Mouse (Mus musculus): ENCODE data around the gene Arid3a. TPM values are rescaled to one million over a fixed set of nuclear protein-coding genes. Genes with fewer than 3 reads are reported as not detected.
A peak's percentile ranks its signal among the peaks of the same experiment; 100 is the strongest.

Arid3a gene
- total RNA-seq, 4 experiments from 2014 or later = 1.2 to 1.7 (median 1.3) TPM

- no peak for DNase-seq (ENCODE audit: low spot score)
These were observed 634 bp downstream of the Arid3a start for GRCm38 (mm10) chr10:79927324-79928029.

- DNase-seq (ENCODE audit: low spot score) = no peak
These were observed 1.3 kb downstream of the Arid3a start for GRCm38 (mm10) chr10:79928030-79928694.

GRCm38 (mm10) chr10:79928907-79929701, 2.3 kb downstream of the Arid3a start:
- no peak for DNase-seq (ENCODE audit: low spot score)

- no peak for DNase-seq (ENCODE audit: low spot score)
These were observed 3.4 kb downstream of the Arid3a start for GRCm38 (mm10) chr10:79929967-79930825.

GRCm38 (mm10) chr10:79930826-79931186, 4.0 kb downstream of the Arid3a start:
- DNase-seq (ENCODE audit: low spot score) = no peak

GRCm38 (mm10) chr10:79931797-79932196, 5.0 kb downstream of the Arid3a start:
- no peak for DNase-seq (ENCODE audit: low spot score)

GRCm38 (mm10) chr10:79932736-79933135, 5.9 kb downstream of the Arid3a start:
- DNase-seq (ENCODE audit: low spot score) = peak; percentile 65

- DNase-seq (ENCODE audit: low spot score) = no peak
These were observed 6.4 kb downstream of the Arid3a start for GRCm38 (mm10) chr10:79933145-79933679.

GRCm38 (mm10) chr10:79933861-79934260, 7.0 kb downstream of the Arid3a start:
- no peak for DNase-seq (ENCODE audit: low spot score)

- peak; percentile 91 for DNase-seq (ENCODE audit: low spot score)
These were observed 7.5 kb downstream of the Arid3a start for GRCm38 (mm10) chr10:79934272-79934721.

GRCm38 (mm10) chr10:79934794-79935569, 8.1 kb downstream of the Arid3a start:
- no peak for DNase-seq (ENCODE audit: low spot score)

- DNase-seq (ENCODE audit: low spot score) = no peak
These were observed 9.6 kb downstream of the Arid3a start for GRCm38 (mm10) chr10:79936284-79936910.

- peak; percentile 68 for DNase-seq (ENCODE audit: low spot score)
These were observed 10.1 kb downstream of the Arid3a start for GRCm38 (mm10) chr10:79936911-79937441.

GRCm38 (mm10) chr10:79937775-79938526, 11.1 kb downstream of the Arid3a start:
- DNase-seq (ENCODE audit: low spot score) = no peak

GRCm38 (mm10) chr10:79940749-79941148, 13.9 kb downstream of the Arid3a start:
- no peak for DNase-seq (ENCODE audit: low spot score)

- DNase-seq (ENCODE audit: low spot score) = no peak
These were observed 16.1 kb downstream of the Arid3a start for GRCm38 (mm10) chr10:79942988-79943387.

GRCm38 (mm10) chr10:79943471-79943901, 16.6 kb downstream of the Arid3a start:
- no peak for DNase-seq (ENCODE audit: low spot score)

- no peak for DNase-seq (ENCODE audit: low spot score)
These were observed 18.8 kb downstream of the Arid3a start for GRCm38 (mm10) chr10:79945507-79946234.
